Mouse (Mus musculus) lung, adult 2 months (tissue): ENCODE measurements at regions not wholly inside any gene's neighbourhood (a gene's known extent, or its start where the extent isn't known, plus 50 kb on each side); places are given as distances from the start of the nearest gene placed in this dataset.

Experiments used
- CTCF ChIP-seq: fragments of 200-500 bp; IDR thresholded peaks from 2 replicates; pipeline ENCODE4 v1.5.1; 2011; ENCODE audit warnings: mild to moderate bottlenecking, low read length, control low read depth; ENCODE audit not compliant: insufficient read depth
- POLR2A ChIP-seq: fragments of 200-500 bp; IDR thresholded peaks from 2 replicates; pipeline ENCODE4 v1.6.1; 2011; ENCODE audit warnings: low read depth, mild to moderate bottlenecking, control low read depth, low read length, borderline replicate concordance; ENCODE audit errors: extremely low read depth

GRCm38 (mm10) chr14:68381741-68382140, 912.4 kb downstream of the Synb start:
- TF ChIP-seq CTCF (no peak), POLR2A (no peak)
